Mouse (Mus musculus) midbrain, embryonic 16.5 days (tissue): Measurements from ENCODE around the gene Vps37b. TPM values are rescaled to one million over a fixed set of nuclear protein-coding genes. Genes with fewer than 3 reads are reported as not detected.

Source experiments
- ATAC-seq: fragments of 200-750 bp; cut with Nextera tagmentation; 2 replicates; pipeline ENCODE4 v1.8.0; 2017; ENCODE audit warnings: moderate TSS enrichment
- H3K27ac ChIP-seq: fragments of 300-500 bp; sonication (generic); 2 replicates; pipeline ENCODE4 v1.5.1; 2014; ENCODE audit warnings: mild to moderate bottlenecking, low read length, mixed read lengths
- H3K27me3 ChIP-seq: fragments of 300-500 bp; sonication (generic); 2 replicates; pipeline ENCODE4 v1.6.1; 2014; ENCODE audit warnings: low read depth, low read length, mixed read lengths; ENCODE audit not compliant: control insufficient read depth, insufficient read depth
- H3K36me3 ChIP-seq: fragments of 300-500 bp; sonication (generic); 2 replicates; pipeline ENCODE4 v1.6.1; 2014; ENCODE audit warnings: mild to moderate bottlenecking, low read length, moderate library complexity, mixed read lengths; ENCODE audit not compliant: control insufficient read depth, insufficient read depth
- H3K4me1 ChIP-seq: fragments of 300-500 bp; sonication (generic); 2 replicates; pipeline ENCODE4 v1.6.1; 2014; ENCODE audit warnings: mild to moderate bottlenecking, low read length, mixed read lengths; ENCODE audit not compliant: control insufficient read depth, insufficient read depth
- H3K4me2 ChIP-seq: fragments of 300-500 bp; sonication (generic); 2 replicates; pipeline ENCODE4 v1.6.1; 2014; ENCODE audit warnings: mild to moderate bottlenecking, low read length, mixed read lengths
- H3K4me3 ChIP-seq: fragments of 300-500 bp; sonication (generic); 2 replicates; pipeline ENCODE4 v1.5.1; 2014; ENCODE audit warnings: low read depth, mild to moderate bottlenecking, low read length, moderate library complexity, mixed read lengths
- H3K9ac ChIP-seq: fragments of 300-500 bp; sonication (generic); 2 replicates; pipeline ENCODE4 v1.6.1; 2014; ENCODE audit warnings: low read depth, low read length, mixed read lengths
- H3K9me3 ChIP-seq: fragments of 300-500 bp; sonication (generic); replicated peaks from 2 replicates; pipeline ENCODE4 v1.6.1; 2014; ENCODE audit warnings: mild to moderate bottlenecking, low read length, mixed read lengths; ENCODE audit not compliant: control insufficient read depth, poor library complexity, severe bottlenecking
- WGBS: fragments of 180-500 bp; shearing (Covaris S2); extraction: QIAGEN DNeasy Blood & Tissue Kit; methylation state at CpG from one replicate; pipeline ENCODE4 v1.1.7; 2014; 5-methylcytosine and 5-hydroxymethylcytosine counted together
- polyA plus RNA-seq: library from polyadenylated mRNA; unstranded; fragments of >200 nt; fragmentation: Nextera tagmentation; extraction: Ambion mirVana; gene quantifications from 2 replicates; pipeline ENCODE4 v1.2.1, GENCODE M21; 2015

The Vps37b gene
- polyA plus RNA-seq, 1 experiment from 2014 or later: 59.5 TPM

GRCm38 (mm10) chr5:124036836-124037235 is 4.8 kb upstream of the Vps37b start:
- Histone ChIP-seq H3K9ac (no peak overlapping the region), H3K36me3 (no peaks in the 10 kb centered on the region), H3K4me3 (no peak overlapping the region), H3K27me3 (no peaks in the 10 kb centered on the region), H3K9me3 (no peaks in the 10 kb centered on the region), H3K4me1 (0 out of 2 replicates have a peak, but pooled peaks cover 2% of the 10 kb centered on the region), H3K27ac (no peak overlapping the region), H3K4me2 (no peak overlapping the region)
- WGBS: 23% methylated on average over 5 of the region's 5 CpGs
- ATAC-seq: no peak

- Histone ChIP-seq H3K36me3 (no peaks in the 10 kb centered on the region), H3K9ac (no peak overlapping the region), H3K4me1 (0 out of 2 replicates have a peak, but pooled peaks cover 2% of the 10 kb centered on the region), H3K27ac (no peak overlapping the region), H3K4me3 (no peak overlapping the region), H3K9me3 (no peaks in the 10 kb centered on the region), H3K4me2 (no peak overlapping the region), H3K27me3 (no peaks in the 10 kb centered on the region)
- WGBS: 24% methylated on average over 6 of the region's 6 CpGs
- ATAC-seq: no peak
These were observed 4.3 kb upstream of the Vps37b start for GRCm38 (mm10) chr5:124036341-124036740.

- H3K4me2 ChIP-seq: no peak overlapping the region
- ATAC-seq: no peak
These were observed 3.7 kb upstream of the Vps37b start for GRCm38 (mm10) chr5:124035806-124036205.

GRCm38 (mm10) chr5:124035406-124035805 is 3.3 kb upstream of the Vps37b start:
- Histone ChIP-seq H3K9me3 (no peaks in the 10 kb centered on the region), H3K4me1 (peaks cover 2% of the 10 kb centered on the region; the same call in 1 of the 2 replicates), H3K4me2 (no peak overlapping the region), H3K36me3 (no peaks in the 10 kb centered on the region), H3K9ac (no peak overlapping the region), H3K4me3 (no peak overlapping the region), H3K27me3 (no peaks in the 10 kb centered on the region), H3K27ac (no peak overlapping the region)
- no peak for ATAC-seq
- 95% methylated on average over 9 of the region's 9 CpGs for WGBS

More at GRCm38 (mm10) chr5:124035806-124036205, 3.7 kb upstream of the Vps37b start:
- Histone ChIP-seq H3K27ac (no peak overlapping the region), H3K9me3 (no peaks in the 10 kb centered on the region), H3K27me3 (no peaks in the 10 kb centered on the region), H3K9ac (no peak overlapping the region), H3K4me1 (0 out of 2 replicates have a peak, but pooled peaks cover 2% of the 10 kb centered on the region), H3K4me3 (no peak overlapping the region), H3K36me3 (no peaks in the 10 kb centered on the region)
- 75% methylated on average over 8 of the region's 8 CpGs for WGBS

- H3K9ac ChIP-seq: no peak overlapping the region
- no peak overlapping the region for H3K4me3 ChIP-seq
- H3K27ac ChIP-seq: no peak overlapping the region
- no peak for ATAC-seq
- 84% methylated on average over 11 of the region's 11 CpGs for WGBS
- peaks cover 12% of the 10 kb centered on the region for H3K4me1 ChIP-seq
- no peak overlapping the region for H3K4me2 ChIP-seq
- no peaks in the 10 kb centered on the region for H3K9me3 ChIP-seq
- no peaks in the 10 kb centered on the region for H3K27me3 ChIP-seq
- H3K36me3 ChIP-seq: no peaks in the 10 kb centered on the region
These were observed 2.4 kb upstream of the Vps37b start for GRCm38 (mm10) chr5:124034471-124034870.

GRCm38 (mm10) chr5:124031068-124031955 is 758 bp downstream of the Vps37b start:
- Histone ChIP-seq H3K36me3 (no peaks in the 10 kb centered on the region), H3K9ac (peak overlapping the region; percentile 97), H3K4me1 (peaks cover 19% of the 10 kb centered on the region), H3K27me3 (no peaks in the 10 kb centered on the region), H3K4me3 (peak overlapping the region; percentile 85), H3K9me3 (no peaks in the 10 kb centered on the region), H3K4me2 (peak overlapping the region; percentile 78), H3K27ac (peak overlapping the region; percentile 92)
- ATAC-seq: peak; percentile 41
- WGBS: under 1% methylated on average over 23 of the region's 26 CpGs

GRCm38 (mm10) chr5:124030386-124031067 is 1.5 kb downstream of the Vps37b start:
- Histone ChIP-seq H3K9ac (peak overlapping the region; percentile 97), H3K4me2 (peak overlapping the region; percentile 78), H3K36me3 (no peaks in the 10 kb centered on the region), H3K27me3 (no peaks in the 10 kb centered on the region), H3K9me3 (no peaks in the 10 kb centered on the region), H3K4me1 (peaks cover 27% of the 10 kb centered on the region), H3K4me3 (peak overlapping the region; percentile 85), H3K27ac (peak overlapping the region; percentile 92)
- peak; percentile 33 for ATAC-seq
- WGBS: 7% methylated on average over 12 of the region's 12 CpGs

- Histone ChIP-seq H3K9ac (peak overlapping the region; percentile 7; the same call in 1 of the 2 replicates), H3K4me1 (peaks cover 37% of the 10 kb centered on the region)
These were observed 2.6 kb downstream of the Vps37b start for GRCm38 (mm10) chr5:124029220-124030035.

More at GRCm38 (mm10) chr5:124029220-124030035, 2.6 kb downstream of the Vps37b start:
- Histone ChIP-seq H3K9me3 (no peaks in the 10 kb centered on the region), H3K36me3 (no peaks in the 10 kb centered on the region), H3K4me3 (peak overlapping the region; percentile 85), H3K27ac (peak overlapping the region; percentile 92; the same call in 1 of the 2 replicates), H3K4me2 (peak overlapping the region; percentile 78), H3K27me3 (no peaks in the 10 kb centered on the region)
- WGBS: 81% methylated on average over 19 of the region's 19 CpGs
- no peak for ATAC-seq
